Mouse (Mus musculus): ENCODE measurements around the gene Pglyrp2. TPM values are rescaled to one million over a fixed set of nuclear protein-coding genes. Genes with fewer than 3 reads are reported as not detected.

The Pglyrp2 gene
- polyA plus RNA-seq, 1 experiment from 2014 or later: 1.8 TPM

GRCm38 (mm10) chr17:32437106-32437505, 13.1 kb upstream of the Pglyrp2 start:
- Histone ChIP-seq H3K27ac (no peak overlapping the region), H3K9me3 (replicated peaks) (no peaks in the 10 kb centered on the region), H3K27me3 (replicated peaks) (peaks cover 11% of the 10 kb centered on the region), H3K4me3 (no peak overlapping the region), H3K9ac (no peak overlapping the region), H3K4me1 (no peaks in the 10 kb centered on the region), H3K4me2 (no peak overlapping the region), H3K36me3 (no peaks in the 10 kb centered on the region)
- 76% methylated on average over 4 of the region's 4 CpGs for WGBS (ENCODE audit: insufficient replicate concordance)
- no peak for ATAC-seq

DNA sequence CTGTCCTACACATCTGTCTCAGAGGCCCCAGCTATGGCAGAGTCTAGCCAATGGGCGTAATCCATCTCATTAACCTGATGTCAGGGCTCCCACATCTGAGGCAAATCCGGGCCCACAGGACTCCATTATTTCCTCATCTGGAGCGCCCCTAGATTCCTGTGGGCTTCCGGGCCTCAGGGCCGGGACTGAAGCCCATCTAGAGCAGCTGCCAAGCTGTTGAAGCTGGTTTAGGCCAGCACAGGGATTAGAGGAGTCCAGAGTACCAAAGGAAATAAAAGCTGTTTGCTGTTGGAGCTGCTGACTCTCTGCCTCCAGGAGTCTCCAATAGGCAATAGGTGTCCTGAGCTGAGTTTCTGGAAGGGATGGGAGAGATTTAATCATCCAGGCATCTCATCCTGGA, 11.2 kb upstream of the Pglyrp2 start:
- no peaks in the 10 kb centered on the region for H3K4me1 ChIP-seq
- no peak overlapping the region for H3K4me2 ChIP-seq
- no peak overlapping the region for H3K27ac ChIP-seq
- no peak for ATAC-seq
- no peak overlapping the region for H3K9ac ChIP-seq
- WGBS (ENCODE audit: insufficient replicate concordance): 62% methylated on average over 5 of the region's 5 CpGs
- no peak overlapping the region for H3K4me3 ChIP-seq
- H3K27me3 ChIP-seq (replicated peaks): peaks cover 9% of the 10 kb centered on the region; the same call in 1 of the 2 replicates
- no peaks in the 10 kb centered on the region for H3K36me3 ChIP-seq
- H3K9me3 ChIP-seq (replicated peaks): no peaks in the 10 kb centered on the region

DNA sequence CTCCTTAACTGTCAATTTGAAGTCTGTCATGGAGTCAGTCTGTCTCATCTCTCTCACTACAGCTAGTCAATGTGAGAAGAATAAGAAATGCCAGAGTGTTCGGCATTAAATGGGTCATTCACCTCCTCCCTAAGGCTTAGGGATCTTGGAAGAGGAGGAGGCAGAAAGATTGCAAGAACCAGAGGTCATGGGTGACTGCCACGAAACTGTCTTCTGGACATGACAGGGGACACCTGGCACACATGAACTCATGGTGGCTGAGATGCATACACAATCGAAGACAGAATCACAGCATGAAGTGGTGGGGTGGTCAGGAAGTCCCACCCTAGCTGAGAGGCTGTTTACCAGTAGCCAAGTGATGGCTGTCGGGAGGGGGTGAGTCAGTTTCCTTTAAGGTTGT, 10.4 kb upstream of the Pglyrp2 start:
- H3K4me2 ChIP-seq: no peak overlapping the region
- H3K9me3 ChIP-seq (replicated peaks): no peaks in the 10 kb centered on the region
- no peak overlapping the region for H3K27ac ChIP-seq
- no peaks in the 10 kb centered on the region for H3K36me3 ChIP-seq
- peaks cover 5% of the 10 kb centered on the region; the same call in 1 of the 2 replicates for H3K27me3 ChIP-seq (replicated peaks)
- H3K4me1 ChIP-seq: no peaks in the 10 kb centered on the region
- H3K9ac ChIP-seq: no peak overlapping the region
- WGBS (ENCODE audit: insufficient replicate concordance): 49% methylated on average over 4 of the region's 4 CpGs
- no peak overlapping the region for H3K4me3 ChIP-seq
- no peak for ATAC-seq

- Histone ChIP-seq H3K4me2 (no peak overlapping the region), H3K9me3 (replicated peaks) (no peaks in the 10 kb centered on the region), H3K4me1 (no peaks in the 10 kb centered on the region), H3K36me3 (no peaks in the 10 kb centered on the region), H3K4me3 (no peak overlapping the region), H3K27me3 (replicated peaks) (0 out of 2 replicates have a peak, but pooled peaks cover 2% of the 10 kb centered on the region), H3K9ac (no peak overlapping the region), H3K27ac (no peak overlapping the region)
- WGBS (ENCODE audit: insufficient replicate concordance): 36% methylated on average over 3 of the region's 3 CpGs
- ATAC-seq: no peak
Observed at GRCm38 (mm10) chr17:32431972-32432371, 8.0 kb upstream of the Pglyrp2 start.

DNA sequence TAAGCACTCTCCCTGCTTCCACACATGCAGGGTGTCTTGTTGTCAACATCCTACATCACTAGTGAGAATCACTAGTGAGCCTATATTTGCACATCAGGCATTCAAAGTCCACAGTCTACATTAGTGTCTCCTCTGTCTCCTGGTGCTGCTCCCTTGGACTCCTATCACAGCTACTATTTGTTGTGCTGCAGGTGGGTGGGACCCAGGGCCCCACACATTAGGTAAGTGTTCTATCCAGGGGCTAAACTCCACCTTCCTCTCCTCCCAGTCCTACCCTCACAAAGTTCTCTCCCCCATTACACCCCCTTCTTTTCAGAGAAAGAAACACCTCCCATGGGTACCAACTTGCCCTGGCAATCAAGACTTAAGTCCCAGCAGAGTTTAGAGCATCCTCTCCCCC, 2.6 kb upstream of the Pglyrp2 start:
- no peak overlapping the region for H3K9ac ChIP-seq
- ATAC-seq: peak; percentile 58
- H3K27me3 ChIP-seq (replicated peaks): 0 out of 2 replicates have a peak, but pooled peaks cover 5% of the 10 kb centered on the region
- 0 out of 2 replicates have a peak, but pooled peaks cover 12% of the 10 kb centered on the region for H3K4me1 ChIP-seq
- H3K36me3 ChIP-seq: no peaks in the 10 kb centered on the region
- H3K9me3 ChIP-seq (replicated peaks): no peaks in the 10 kb centered on the region
- no peak overlapping the region for H3K27ac ChIP-seq
- no peak overlapping the region for H3K4me2 ChIP-seq
- no peak overlapping the region for H3K4me3 ChIP-seq

- H3K4me1 ChIP-seq: peaks cover 13% of the 10 kb centered on the region; the same call in 1 of the 2 replicates
- H3K36me3 ChIP-seq: no peaks in the 10 kb centered on the region
- peaks cover 12% of the 10 kb centered on the region for H3K27me3 ChIP-seq (replicated peaks)
- ATAC-seq: 0 out of 2 replicates have a peak, but pooled peaks have one; percentile 13
- no peak overlapping the region for H3K9ac ChIP-seq
- H3K9me3 ChIP-seq (replicated peaks): no peaks in the 10 kb centered on the region
- H3K27ac ChIP-seq: no peak overlapping the region
- H3K4me2 ChIP-seq: no peak overlapping the region
- 60% methylated on average over 8 of the region's 8 CpGs for WGBS (ENCODE audit: insufficient replicate concordance)
- no peak overlapping the region for H3K4me3 ChIP-seq
Observed at GRCm38 (mm10) chr17:32420781-32421180, 3.2 kb downstream of the Pglyrp2 start.

DNA sequence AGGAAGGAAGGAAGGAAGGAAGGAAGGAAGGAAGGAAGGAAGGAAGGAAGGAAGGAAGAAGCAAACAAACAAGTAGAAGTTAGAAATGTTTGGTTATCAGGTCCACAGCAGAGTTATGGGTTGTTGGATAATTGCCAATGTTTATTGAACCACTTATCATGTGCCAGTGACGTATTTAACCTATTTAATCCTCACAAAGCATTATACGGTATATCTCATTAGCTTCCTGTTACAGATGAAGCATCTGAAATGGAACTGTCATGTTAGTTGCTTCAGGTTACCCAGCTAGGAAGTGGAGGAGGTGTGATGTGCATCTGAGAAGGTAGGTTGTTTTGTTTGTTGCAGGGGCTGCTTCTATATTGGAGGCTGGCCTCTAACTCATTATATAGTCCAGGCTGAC, 4.0 kb downstream of the Pglyrp2 start:
- H3K27ac ChIP-seq: no peak overlapping the region
- peaks cover 18% of the 10 kb centered on the region for H3K27me3 ChIP-seq (replicated peaks)
- H3K4me2 ChIP-seq: no peak overlapping the region
- peaks cover 19% of the 10 kb centered on the region; the same call in 1 of the 2 replicates for H3K4me1 ChIP-seq
- ATAC-seq: no peak
- no peaks in the 10 kb centered on the region for H3K9me3 ChIP-seq (replicated peaks)
- H3K9ac ChIP-seq: no peak overlapping the region
- no peak overlapping the region for H3K4me3 ChIP-seq
- H3K36me3 ChIP-seq: no peaks in the 10 kb centered on the region
- WGBS (ENCODE audit: insufficient replicate concordance): 65% methylated on average over 2 of the region's 2 CpGs

- 87% methylated on average over 14 of the region's 14 CpGs for WGBS (ENCODE audit: insufficient replicate concordance)
- Histone ChIP-seq H3K36me3 (no peaks in the 10 kb centered on the region), H3K9me3 (replicated peaks) (no peaks in the 10 kb centered on the region), H3K4me1 (peaks cover 7% of the 10 kb centered on the region; the same call in 1 of the 2 replicates), H3K4me2 (no peak overlapping the region), H3K27me3 (replicated peaks) (peaks cover 18% of the 10 kb centered on the region), H3K27ac (no peak overlapping the region), H3K9ac (no peak overlapping the region), H3K4me3 (no peak overlapping the region)
- ATAC-seq: no peak
Observed at GRCm38 (mm10) chr17:32416771-32417170, 7.2 kb downstream of the Pglyrp2 start.

DNA sequence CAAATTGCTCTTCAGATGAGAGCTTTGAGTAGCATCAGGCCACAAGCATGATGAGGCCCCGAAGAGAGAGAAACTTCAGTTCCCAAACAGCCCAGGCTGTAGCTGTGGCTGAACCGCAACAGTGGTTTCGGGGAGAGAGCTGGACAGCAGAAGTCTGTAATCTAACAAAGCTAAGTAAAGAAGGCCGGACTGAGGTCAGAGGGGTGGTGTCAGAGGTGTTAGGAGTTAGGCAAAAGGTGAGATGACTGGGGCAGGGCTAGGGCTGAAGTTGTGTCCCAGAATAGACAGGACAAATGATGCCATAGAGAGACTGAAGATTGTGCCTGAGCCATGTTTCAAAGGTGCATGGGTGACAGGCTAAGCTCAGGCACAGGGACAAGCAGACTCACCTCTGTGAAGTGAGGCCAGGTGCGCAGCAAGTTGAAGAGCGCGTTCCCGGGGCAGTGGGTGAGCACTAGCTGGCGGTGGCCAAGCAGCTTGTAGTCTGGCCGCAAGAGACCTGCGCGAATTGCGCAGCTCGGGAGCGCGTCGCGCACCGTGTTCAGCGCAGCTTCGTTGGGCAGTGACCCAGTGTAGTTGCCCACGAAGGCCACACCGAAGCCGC, 8.4 kb downstream of the Pglyrp2 start:
- Histone ChIP-seq H3K36me3 (no peaks in the 10 kb centered on the region), H3K4me1 (peaks cover 7% of the 10 kb centered on the region; the same call in 1 of the 2 replicates), H3K9ac (no peak overlapping the region), H3K27me3 (replicated peaks) (peaks cover 18% of the 10 kb centered on the region), H3K27ac (no peak overlapping the region), H3K4me3 (no peak overlapping the region), H3K9me3 (replicated peaks) (no peaks in the 10 kb centered on the region), H3K4me2 (0 out of 2 replicates have a peak overlapping the region, but pooled peaks have one; percentile 18)
- 56% methylated on average over 24 of the region's 24 CpGs for WGBS (ENCODE audit: insufficient replicate concordance)
- no peak for ATAC-seq

GRCm38 (mm10) chr17:32411898-32412297, 12.1 kb downstream of the Pglyrp2 start:
- Histone ChIP-seq H3K4me2 (no peak overlapping the region), H3K4me1 (0 out of 2 replicates have a peak, but pooled peaks cover 7% of the 10 kb centered on the region), H3K36me3 (no peaks in the 10 kb centered on the region), H3K4me3 (no peak overlapping the region), H3K9ac (no peak overlapping the region), H3K27ac (no peak overlapping the region), H3K27me3 (replicated peaks) (peaks cover 17% of the 10 kb centered on the region), H3K9me3 (replicated peaks) (no peaks in the 10 kb centered on the region)
- 78% methylated on average over 6 of the region's 6 CpGs for WGBS (ENCODE audit: insufficient replicate concordance)
- no peak for ATAC-seq

- H3K4me2 ChIP-seq: peak within 1 kb of the TSS; percentile 78
- H3K27ac ChIP-seq: 0 out of 2 replicates have a peak within 1 kb of the TSS, but pooled peaks have one; percentile 21
- peak; percentile 54 for ATAC-seq
- peaks cover 31% of the 10 kb centered on the region for H3K4me1 ChIP-seq
- no peaks in the 10 kb centered on the region for H3K9me3 ChIP-seq (replicated peaks)
- peak within 1 kb of the TSS; percentile 58 for H3K4me3 ChIP-seq
- no peaks in the 10 kb centered on the region for H3K36me3 ChIP-seq
- peak within 1 kb of the TSS; percentile 70 for H3K9ac ChIP-seq
- WGBS (ENCODE audit: insufficient replicate concordance): 23% methylated on average over 8 of the region's 8 CpGs
- H3K27me3 ChIP-seq (replicated peaks): peaks cover 12% of the 10 kb centered on the region
Observed at GRCm38 (mm10) chr17:32403417-32403816, 20.6 kb downstream of the Pglyrp2 start, which contains the start of gene Rasal3. Gene Rasal3, minus strand, starts transcription at chr17:32403583.

DNA sequence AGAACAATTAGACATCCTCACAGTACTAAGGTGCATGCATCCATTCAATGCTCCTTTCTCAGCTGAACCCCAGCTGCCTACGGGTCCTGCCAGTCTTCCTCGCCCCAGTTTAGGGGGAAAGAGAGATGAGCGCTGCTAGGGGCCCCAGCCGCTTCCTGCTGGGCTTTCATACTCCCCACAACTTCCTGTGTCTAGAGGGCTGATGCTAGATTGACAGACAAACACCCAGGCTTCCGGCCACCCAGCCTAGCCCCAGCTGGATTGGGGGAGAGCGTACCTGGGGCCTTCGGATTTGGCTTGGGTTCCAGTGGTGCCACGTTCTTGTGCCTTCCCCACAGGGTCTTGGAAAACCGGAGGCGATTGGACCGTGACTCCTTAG, 21.2 kb downstream of the Pglyrp2 start:
- Histone ChIP-seq H3K9me3 (replicated peaks) (no peaks in the 10 kb centered on the region), H3K9ac (peak overlapping the region; percentile 70), H3K27me3 (replicated peaks) (peaks cover 19% of the 10 kb centered on the region), H3K36me3 (no peaks in the 10 kb centered on the region), H3K4me1 (peaks cover 31% of the 10 kb centered on the region), H3K27ac (0 out of 2 replicates have a peak overlapping the region, but pooled peaks have one; percentile 21), H3K4me3 (peak overlapping the region; percentile 58), H3K4me2 (peak overlapping the region; percentile 78)
- ATAC-seq: peak; percentile 83
- 17% methylated on average over 11 of the region's 11 CpGs for WGBS (ENCODE audit: insufficient replicate concordance)

All from liver, embryonic 12.5 days (tissue).